Mouse (Mus musculus) embryonic fibroblast, embryonic 13.5 days (primary cell): ENCODE data around the gene Zmym5.

Experiments used
- CTCF ChIP-seq: IDR thresholded peaks from 2 replicates; pipeline ENCODE4 v1.5.1; 2011; ENCODE audit warnings: mild to moderate bottlenecking, control low read depth, low read length, moderate library complexity, borderline replicate concordance; ENCODE audit not compliant: insufficient read depth
- POLR2A ChIP-seq: IDR thresholded peaks from 2 replicates; pipeline ENCODE4 v1.6.1; 2011; ENCODE audit warnings: low read depth, mild to moderate bottlenecking, control low read depth, low read length, moderate library complexity

DNA sequence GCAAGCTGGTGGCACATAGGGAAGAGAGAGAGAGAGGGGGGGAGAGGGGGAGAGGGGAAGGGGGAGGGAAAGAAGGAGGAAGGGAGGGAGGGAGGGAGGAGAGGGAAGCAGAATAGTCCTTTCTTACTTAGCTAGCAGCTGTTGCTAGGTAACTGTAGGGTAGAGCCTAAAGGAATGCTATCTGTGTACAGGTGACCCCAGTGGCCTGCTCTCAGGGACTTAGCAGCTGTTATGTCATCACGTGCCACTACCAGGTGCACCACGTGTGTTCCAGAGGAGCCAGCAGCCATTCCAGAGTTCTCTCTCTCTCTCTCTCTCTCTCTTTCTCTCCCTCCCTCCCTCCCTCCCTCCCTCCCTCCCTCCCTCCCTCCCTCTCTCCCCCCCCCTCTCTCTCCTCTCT lies 33.0 kb upstream of the Zmym5 start:
- TF ChIP-seq CTCF (no peak), POLR2A (no peak)
